Mouse (Mus musculus) 416B (cell line): ENCODE measurements at regions not wholly inside any gene's neighbourhood (a gene's known extent, or its start where the extent isn't known, plus 50 kb on each side); places are given as distances from the start of the nearest gene placed in this dataset.

ENCODE experiments used
- DNase-seq: peaks from one replicate; pipeline ENCODE4 v3.0.0; 2011; ENCODE audit warnings: low read depth

DNA sequence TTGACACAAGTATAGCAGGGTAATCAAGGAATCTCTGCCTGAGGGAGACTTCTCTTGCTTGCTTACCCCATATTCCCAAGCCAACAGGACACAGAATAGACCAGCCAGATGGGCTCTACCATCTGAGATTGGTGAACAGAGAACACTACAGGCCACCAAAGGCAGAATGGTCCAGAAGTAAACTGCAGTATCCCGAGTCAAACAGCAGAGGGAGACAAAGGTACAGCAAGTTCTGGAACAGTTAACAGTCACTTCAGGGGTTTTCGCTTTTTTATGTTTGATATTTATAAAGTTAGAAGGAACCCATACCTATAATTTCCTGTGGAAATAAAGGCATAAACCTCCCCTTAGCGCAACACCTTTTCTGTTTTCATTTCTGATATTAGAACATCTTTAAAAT lies 325.5 kb upstream of the 9130204L05Rik start:
- peak; percentile 55 for DNase-seq
